Mouse (Mus musculus) heart, embryonic 14.5 days (tissue): Measurements from ENCODE around the gene Stx1b. TPM values are rescaled to one million over a fixed set of nuclear protein-coding genes. Genes with fewer than 3 reads are reported as not detected.

Source experiments
- ATAC-seq: fragments of 200-750 bp; cut with Nextera tagmentation; 2 replicates; pipeline ENCODE4 v1.8.0; 2017; ENCODE audit warnings: low read depth, moderate TSS enrichment; ENCODE audit not compliant: insufficient number of reproducible peaks, insufficient read depth, low FRiP score
- H3K27ac ChIP-seq, 2 experiments: fragments of 200-500 bp in 1 of 2; fragments of 300-500 bp in 1 of 2; sonication (generic) in 1 of 2; replicated peaks in 1 of 2; 2 replicates each; pipeline ENCODE4 v1.5.1; 2012 to 2014; ENCODE audit warnings: low read depth in 2 of 2, low read length in 2 of 2, control low read depth in 1 of 2, mild to moderate bottlenecking in 1 of 2, mixed read lengths in 1 of 2; ENCODE audit not compliant: control insufficient read depth in 1 of 2, insufficient read depth in 1 of 2
- H3K27me3 ChIP-seq: fragments of 300-500 bp; sonication (generic); 2 replicates; pipeline ENCODE4 v1.6.1; 2014; ENCODE audit warnings: mild to moderate bottlenecking, low read length, control low read depth; ENCODE audit not compliant: control insufficient read depth, insufficient read depth
- H3K36me3 ChIP-seq: fragments of 300-500 bp; sonication (generic); 2 replicates; pipeline ENCODE4 v1.6.1; 2014; ENCODE audit warnings: mild to moderate bottlenecking, control low read depth, low read length, mixed read lengths; ENCODE audit not compliant: control insufficient read depth, insufficient read depth
- H3K4me1 ChIP-seq, 2 experiments: fragments of 200-500 bp in 1 of 2; fragments of 300-500 bp in 1 of 2; sonication (generic) in 1 of 2; 2 replicates each; pipeline ENCODE4 v1.6.1; 2012 to 2014; ENCODE audit warnings: low read length in 2 of 2, control low read depth in 1 of 2, mixed read lengths in 1 of 2; ENCODE audit not compliant: control insufficient read depth in 2 of 2, insufficient read depth in 2 of 2
- H3K4me2 ChIP-seq: fragments of 300-500 bp; sonication (generic); 2 replicates; pipeline ENCODE4 v1.6.1; 2014; ENCODE audit warnings: mild to moderate bottlenecking, low read length
- H3K4me3 ChIP-seq, 2 experiments: fragments of 200-500 bp in 1 of 2; fragments of 300-500 bp in 1 of 2; sonication (generic) in 1 of 2; 2 replicates each; pipeline ENCODE4 v1.5.1; 2012 to 2014; ENCODE audit warnings: low read length in 2 of 2, mild to moderate bottlenecking in 2 of 2, control low read depth in 1 of 2, low read depth in 1 of 2, moderate library complexity in 1 of 2; ENCODE audit not compliant: control insufficient read depth in 1 of 2, insufficient read depth in 1 of 2
- H3K9ac ChIP-seq: fragments of 300-500 bp; sonication (generic); 2 replicates; pipeline ENCODE4 v1.6.1; 2014; ENCODE audit warnings: mild to moderate bottlenecking, low read length
- H3K9me3 ChIP-seq: fragments of 300-500 bp; sonication (generic); 2 replicates; pipeline ENCODE4 v1.6.1; 2016; ENCODE audit warnings: low read length, control low read depth; ENCODE audit not compliant: control insufficient read depth
- WGBS: fragments of 180-500 bp; shearing (Covaris S2); extraction: QIAGEN DNeasy Blood & Tissue Kit; methylation state at CpG from one replicate; pipeline ENCODE4 v1.1.7; 2014; 5-methylcytosine and 5-hydroxymethylcytosine counted together
- polyA plus RNA-seq: library from polyadenylated mRNA; unstranded; fragments of >200 nt; fragmentation: Nextera tagmentation; extraction: Ambion mirVana; gene quantifications from 2 replicates; pipeline ENCODE4 v1.2.1, GENCODE M21; 2014

The Stx1b gene
- polyA plus RNA-seq, 1 experiment from 2014 or later, result 1.0 TPM

- H3K9ac ChIP-seq, result no peak overlapping the region
Measured at GRCm38 (mm10) chr7:127815116-127815665, 9.2 kb downstream of the Stx1b start.

GRCm38 (mm10) chr7:127814241-127814921 is 10.0 kb downstream of the Stx1b start:
- Histone ChIP-seq H3K27ac (peak overlapping the region; percentile 3 to 57; a peak in 3 of 4 replicates), H3K4me1 (peaks cover 5 to 10% of the 10 kb centered on the region in 2 experiments; a peak in 2 of 4 replicates), H3K4me3 (no peak overlapping the region), H3K9me3 (no peaks in the 10 kb centered on the region), H3K9ac (peak overlapping the region; percentile 25; the same call in 1 of the 2 replicates), H3K27me3 (no peaks in the 10 kb centered on the region), H3K4me2 (peak overlapping the region; percentile 23; the same call in 1 of the 2 replicates), H3K36me3 (0 out of 2 replicates have a peak, but pooled peaks cover 3% of the 10 kb centered on the region)
- ATAC-seq, result 0 out of 2 replicates have a peak, but pooled peaks have one; percentile 52
- WGBS, result 63% methylated on average over 19 of the region's 19 CpGs

More at GRCm38 (mm10) chr7:127815116-127815665, 9.2 kb downstream of the Stx1b start:
- Histone ChIP-seq H3K4me3 (no peak overlapping the region), H3K4me1 (peaks cover 5 to 10% of the 10 kb centered on the region in 2 experiments; a peak in 2 of 4 replicates), H3K27me3 (no peaks in the 10 kb centered on the region), H3K9me3 (no peaks in the 10 kb centered on the region), H3K27ac (0 out of 4 replicates have a peak overlapping the region, but pooled peaks of 1 of the 2 experiments have one; percentile 37), H3K36me3 (no peaks in the 10 kb centered on the region), H3K4me2 (no peak overlapping the region)
- no peak for ATAC-seq
- 84% methylated on average over 15 of the region's 15 CpGs for WGBS

DNA sequence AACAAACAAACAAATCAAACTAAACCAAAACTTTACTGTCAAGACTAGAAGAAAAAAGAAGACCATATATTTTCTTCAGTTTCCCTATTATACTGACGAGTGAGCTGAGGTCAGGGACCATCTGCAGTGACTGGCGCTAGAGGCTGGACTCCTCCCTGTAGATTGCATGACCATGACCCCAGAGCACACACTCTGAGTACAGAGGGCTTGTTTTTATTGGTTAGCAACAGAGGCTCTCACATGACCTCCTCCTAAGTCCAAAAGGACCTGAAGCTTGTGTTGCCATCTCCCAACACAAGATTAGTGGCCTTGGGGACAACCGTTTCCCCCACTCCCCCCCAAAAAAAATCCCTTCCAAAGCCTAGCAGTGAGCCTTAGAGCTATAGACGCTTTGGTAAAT is 10.5 kb downstream of the Stx1b start:
- Histone ChIP-seq H3K9ac (peak overlapping the region; percentile 25; the same call in 1 of the 2 replicates), H3K36me3 (0 out of 2 replicates have a peak, but pooled peaks cover 3% of the 10 kb centered on the region), H3K27me3 (no peaks in the 10 kb centered on the region), H3K4me3 (no peak overlapping the region), H3K27ac (peak overlapping the region; percentile 3 to 57; a peak in 3 of 4 replicates), H3K4me1 (peaks cover 5 to 10% of the 10 kb centered on the region in 2 experiments; a peak in 2 of 4 replicates), H3K4me2 (peak overlapping the region; percentile 23; the same call in 1 of the 2 replicates), H3K9me3 (no peaks in the 10 kb centered on the region)
- ATAC-seq, result no peak
- WGBS, result 72% methylated on average over 4 of the region's 4 CpGs

GRCm38 (mm10) chr7:127812292-127812691 is 12.1 kb downstream of the Stx1b start:
- 73% methylated on average over 3 of the region's 3 CpGs for WGBS

DNA sequence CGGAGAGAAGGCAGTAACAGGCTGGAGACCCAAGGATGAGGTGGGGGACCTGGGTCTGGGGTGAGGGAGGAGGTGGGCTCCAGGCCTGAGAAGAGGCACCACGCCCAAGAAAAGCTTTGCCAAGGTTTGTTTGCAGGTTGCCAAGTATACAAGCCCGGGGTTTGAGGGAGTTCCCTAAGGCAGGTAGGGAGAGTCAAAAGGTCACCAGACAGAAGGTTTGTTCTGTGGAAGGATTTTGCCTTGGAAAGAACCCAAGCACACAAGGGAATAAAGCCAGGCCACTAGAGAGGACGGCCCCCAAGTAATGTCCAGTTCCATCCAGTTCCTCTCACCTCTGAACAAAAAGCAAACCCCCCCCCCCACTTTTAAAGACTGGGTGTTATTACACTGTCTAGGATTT is 13.1 kb downstream of the Stx1b start:
- no peak overlapping the region for H3K27ac ChIP-seq
- no peaks in the 10 kb centered on the region for H3K9me3 ChIP-seq
- H3K9ac ChIP-seq, result no peak overlapping the region
- H3K4me1 ChIP-seq, result peaks cover 5 to 10% of the 10 kb centered on the region in 2 experiments; a peak in 2 of 4 replicates
- 0 out of 2 replicates have a peak, but pooled peaks cover 3% of the 10 kb centered on the region for H3K36me3 ChIP-seq
- no peak overlapping the region for H3K4me3 ChIP-seq
- ATAC-seq, result no peak
- H3K4me2 ChIP-seq, result no peak overlapping the region
- no peaks in the 10 kb centered on the region for H3K27me3 ChIP-seq
- 71% methylated on average over 4 of the region's 4 CpGs for WGBS

More at GRCm38 (mm10) chr7:127812292-127812691, 12.1 kb downstream of the Stx1b start:
- Histone ChIP-seq H3K4me2 (no peak overlapping the region), H3K4me1 (peaks cover 5 to 10% of the 10 kb centered on the region in 2 experiments; a peak in 2 of 4 replicates), H3K4me3 (no peak overlapping the region), H3K27ac (no peak overlapping the region), H3K9ac (no peak overlapping the region), H3K36me3 (0 out of 2 replicates have a peak, but pooled peaks cover 3% of the 10 kb centered on the region), H3K9me3 (no peaks in the 10 kb centered on the region), H3K27me3 (no peaks in the 10 kb centered on the region)
- no peak for ATAC-seq

GRCm38 (mm10) chr7:127810650-127811049 is 13.7 kb downstream of the Stx1b start:
- WGBS, result 66% methylated on average over 10 of the region's 10 CpGs

DNA sequence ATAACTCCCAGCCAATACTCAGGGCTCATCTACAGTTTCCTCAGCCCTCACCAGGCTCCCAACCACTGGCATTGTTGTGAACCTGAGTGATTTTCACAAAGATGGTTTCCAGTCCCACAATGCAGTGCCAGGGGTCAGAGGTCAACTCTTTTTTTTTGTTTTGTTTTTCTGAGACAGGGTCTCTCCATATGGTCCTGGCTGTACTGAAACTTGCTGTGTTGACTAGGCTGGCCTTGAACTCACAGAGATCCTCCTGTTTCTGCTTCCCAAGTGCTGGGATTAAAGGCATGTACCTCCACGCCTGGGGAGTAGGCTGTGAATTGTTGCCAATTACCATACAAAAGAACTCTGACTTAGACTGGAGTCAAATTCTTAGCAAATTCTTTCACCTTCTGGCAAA is 14.5 kb downstream of the Stx1b start:
- Histone ChIP-seq H3K4me1 (peaks cover 0 to 10% of the 10 kb centered on the region in 2 experiments; a peak in 2 of 4 replicates), H3K27me3 (no peaks in the 10 kb centered on the region), H3K9me3 (no peaks in the 10 kb centered on the region), H3K27ac (no peak overlapping the region), H3K4me2 (no peak overlapping the region), H3K36me3 (0 out of 2 replicates have a peak, but pooled peaks cover 3% of the 10 kb centered on the region), H3K9ac (no peak overlapping the region), H3K4me3 (no peak overlapping the region)
- ATAC-seq, result no peak
- 100% methylated on average over 1 of the region's 1 CpGs for WGBS

More at GRCm38 (mm10) chr7:127810650-127811049, 13.7 kb downstream of the Stx1b start:
- H3K4me2 ChIP-seq, result no peak overlapping the region
- H3K4me1 ChIP-seq, result peaks cover 2 to 10% of the 10 kb centered on the region in 2 experiments; a peak in 2 of 4 replicates
- no peaks in the 10 kb centered on the region for H3K27me3 ChIP-seq
- ATAC-seq, result no peak
- no peak overlapping the region for H3K9ac ChIP-seq
- 0 out of 2 replicates have a peak, but pooled peaks cover 3% of the 10 kb centered on the region for H3K36me3 ChIP-seq
- H3K27ac ChIP-seq, result no peak overlapping the region
- no peaks in the 10 kb centered on the region for H3K9me3 ChIP-seq
- H3K4me3 ChIP-seq, result no peak overlapping the region
